Mouse (Mus musculus): ENCODE measurements at regions not wholly inside any gene's neighbourhood (a gene's known extent, or its start where the extent isn't known, plus 50 kb on each side); places are given as distances from the start of the nearest gene placed in this dataset.

DNA sequence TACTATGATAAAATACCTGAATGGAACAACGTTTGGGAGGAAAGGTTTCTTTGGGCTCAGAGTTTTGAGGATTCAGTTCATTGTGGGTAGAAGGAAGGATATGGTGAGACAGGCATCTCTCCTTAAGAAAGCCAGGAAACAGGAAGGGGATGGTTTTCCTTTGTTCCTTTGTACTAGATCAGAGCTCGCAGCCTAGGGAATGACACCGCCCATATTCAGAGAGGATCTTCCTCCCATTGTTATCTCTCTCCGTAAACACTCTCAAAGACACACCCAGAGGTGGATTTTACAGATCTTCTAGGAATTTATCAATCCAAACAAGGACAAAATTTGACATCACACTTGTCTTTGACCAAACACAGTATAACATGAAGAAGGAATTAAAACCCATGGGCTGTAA is 439.0 kb downstream of the Wdr11 start:
- TF ChIP-seq CTCF (IDR thresholded peaks at IDR 0.05; ENCODE audit: low read depth) (no peak), EP300 (IDR thresholded peaks at IDR 0.05; ENCODE audit: low read depth) (no peak)
